Mouse (Mus musculus) midbrain, embryonic 10.5 days (tissue): ENCODE measurements at regions not wholly inside any gene's neighbourhood (a gene's known extent, or its start where the extent isn't known, plus 50 kb on each side); places are given as distances from the start of the nearest gene placed in this dataset.

Source experiments
- DNase-seq: peaks from one replicate; pipeline ENCODE4 v3.0.0-alpha.2; 2017; ENCODE audit warnings: low spot score
- H3K27ac ChIP-seq: fragments of 300-500 bp; sonication (generic); replicated peaks from 2 replicates; pipeline ENCODE4 v1.5.1; 2016; ENCODE audit warnings: mild to moderate bottlenecking
- H3K27me3 ChIP-seq: fragments of 300-500 bp; sonication (generic); 2 replicates; pipeline ENCODE4 v1.6.1; 2016; ENCODE audit warnings: low read depth, mild to moderate bottlenecking; ENCODE audit not compliant: poor library complexity, severe bottlenecking
- H3K36me3 ChIP-seq: fragments of 300-500 bp; sonication (generic); 2 replicates; pipeline ENCODE4 v1.6.1; 2016; ENCODE audit warnings: mild to moderate bottlenecking, moderate library complexity
- H3K4me1 ChIP-seq: fragments of 300-500 bp; sonication (generic); 2 replicates; pipeline ENCODE4 v1.6.1; 2016
- H3K4me3 ChIP-seq: fragments of 300-500 bp; sonication (generic); 2 replicates; pipeline ENCODE4 v1.5.1; 2016; ENCODE audit warnings: mild to moderate bottlenecking, moderate library complexity
- H3K9me3 ChIP-seq: fragments of 300-500 bp; sonication (generic); replicated peaks from 2 replicates; pipeline ENCODE4 v1.6.1; 2016; ENCODE audit warnings: mild to moderate bottlenecking
- WGBS: fragments of 180-500 bp; shearing (Covaris S2); methylation state at CpG from one replicate; pipeline ENCODE4 v1.1.7; 2016; 5-methylcytosine and 5-hydroxymethylcytosine counted together

DNA sequence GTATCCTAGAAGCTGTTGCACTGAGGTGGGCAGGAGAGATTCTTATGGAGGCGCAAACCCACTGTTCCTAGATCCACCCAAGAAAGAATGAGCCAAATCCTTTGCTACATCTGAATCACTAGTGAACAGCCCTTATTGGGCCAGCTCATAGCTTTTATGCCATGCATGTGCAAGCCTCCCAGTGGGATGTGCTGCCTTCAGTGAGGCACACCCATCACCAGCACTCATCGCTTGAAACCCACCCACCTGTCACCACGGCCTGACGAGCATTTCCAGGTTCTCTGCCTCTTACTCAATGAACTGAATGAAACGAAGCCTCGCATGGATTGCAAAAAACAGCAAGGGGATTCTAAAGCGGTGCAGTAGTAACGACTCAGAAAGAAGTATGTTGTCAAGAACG is 98.3 kb upstream of the Zmiz1 start:
- 93% methylated on average over 9 of the region's 9 CpGs for WGBS
- Histone ChIP-seq H3K27ac (no peak overlapping the region), H3K9me3 (no peaks in the 10 kb centered on the region), H3K4me3 (no peak overlapping the region), H3K27me3 (no peaks in the 10 kb centered on the region), H3K36me3 (no peaks in the 10 kb centered on the region), H3K4me1 (peaks cover 6% of the 10 kb centered on the region)
- DNase-seq = no peak

GRCm38 (mm10) chr14:25361129-25361528 is 97.9 kb upstream of the Zmiz1 start:
- Histone ChIP-seq H3K9me3 (no peaks in the 10 kb centered on the region), H3K4me1 (peaks cover 6% of the 10 kb centered on the region), H3K4me3 (no peak overlapping the region), H3K27ac (no peak overlapping the region), H3K27me3 (no peaks in the 10 kb centered on the region), H3K36me3 (no peaks in the 10 kb centered on the region)
- no peak for DNase-seq
- 95% methylated on average over 3 of the region's 3 CpGs for WGBS

GRCm38 (mm10) chr14:25362771-25363170 is 96.2 kb upstream of the Zmiz1 start:
- H3K4me1 ChIP-seq = peaks cover 6% of the 10 kb centered on the region
- no peaks in the 10 kb centered on the region for H3K36me3 ChIP-seq
- no peaks in the 10 kb centered on the region for H3K9me3 ChIP-seq
- 23% methylated on average over 1 of the region's 1 CpGs for WGBS
- no peak for DNase-seq
- peak overlapping the region; percentile 13 for H3K27ac ChIP-seq
- H3K4me3 ChIP-seq = no peak overlapping the region
- H3K27me3 ChIP-seq = no peaks in the 10 kb centered on the region

DNA sequence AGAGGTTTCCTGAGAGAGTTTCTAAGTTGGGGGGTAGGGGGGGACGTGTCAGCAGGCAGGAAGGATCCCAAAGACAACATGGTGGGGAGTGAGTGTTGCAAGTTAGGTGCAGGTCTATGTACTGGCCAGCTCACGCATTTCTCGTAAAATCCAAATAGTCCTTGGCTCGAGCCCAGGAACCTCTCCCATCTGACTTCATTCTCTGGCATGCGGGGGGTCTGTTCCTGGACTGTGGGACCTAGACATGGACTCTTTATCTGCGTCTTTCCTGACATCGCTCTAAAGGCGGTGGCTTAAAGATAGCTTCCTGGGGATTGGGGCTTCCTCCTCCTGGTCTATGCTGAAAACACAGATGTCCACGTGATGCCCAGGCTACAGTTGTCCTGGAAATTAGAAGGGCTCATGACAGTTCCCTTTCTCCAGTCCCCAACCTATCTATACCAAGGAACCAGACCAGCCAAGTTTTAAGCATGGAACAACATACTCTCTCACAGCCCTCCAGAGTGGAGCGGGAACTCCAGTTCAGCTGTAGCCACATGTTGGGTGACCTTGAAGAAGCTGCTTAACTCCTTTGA is 93.7 kb upstream of the Zmiz1 start:
- Histone ChIP-seq H3K27ac (no peak overlapping the region), H3K27me3 (no peaks in the 10 kb centered on the region), H3K4me3 (no peak overlapping the region), H3K4me1 (peaks cover 7% of the 10 kb centered on the region), H3K9me3 (no peaks in the 10 kb centered on the region; the same call in 1 of the 2 replicates), H3K36me3 (peaks cover 4% of the 10 kb centered on the region; the same call in 1 of the 2 replicates)
- DNase-seq = no peak
- 87% methylated on average over 10 of the region's 10 CpGs for WGBS

DNA sequence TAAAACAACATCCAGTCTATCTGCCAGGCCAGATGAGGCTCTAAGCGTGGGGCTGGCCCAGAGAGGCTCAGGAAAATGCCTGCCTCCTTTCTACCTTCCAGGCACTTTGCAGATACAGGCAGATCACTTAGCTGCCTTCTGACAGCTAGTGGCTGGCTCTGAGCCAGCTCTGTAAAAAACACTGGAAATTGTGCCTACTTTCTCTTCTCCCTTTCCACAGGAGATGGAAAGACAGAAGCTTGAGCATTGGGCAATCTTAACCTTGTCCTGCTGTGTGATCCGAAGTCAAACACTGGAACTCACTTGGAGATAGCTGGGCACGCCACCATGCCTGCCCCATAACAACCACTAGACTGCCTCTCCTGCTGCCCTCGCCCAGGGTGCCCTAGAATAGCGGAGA is 93.0 kb upstream of the Zmiz1 start:
- peaks cover 4% of the 10 kb centered on the region; the same call in 1 of the 2 replicates for H3K36me3 ChIP-seq
- H3K9me3 ChIP-seq = no peaks in the 10 kb centered on the region; the same call in 1 of the 2 replicates
- H3K4me3 ChIP-seq = no peak overlapping the region
- DNase-seq = no peak
- H3K27me3 ChIP-seq = no peaks in the 10 kb centered on the region
- H3K27ac ChIP-seq = no peak overlapping the region; the same call in 1 of the 2 replicates
- WGBS = 88% methylated on average over 5 of the region's 5 CpGs
- H3K4me1 ChIP-seq = peaks cover 11% of the 10 kb centered on the region

DNA sequence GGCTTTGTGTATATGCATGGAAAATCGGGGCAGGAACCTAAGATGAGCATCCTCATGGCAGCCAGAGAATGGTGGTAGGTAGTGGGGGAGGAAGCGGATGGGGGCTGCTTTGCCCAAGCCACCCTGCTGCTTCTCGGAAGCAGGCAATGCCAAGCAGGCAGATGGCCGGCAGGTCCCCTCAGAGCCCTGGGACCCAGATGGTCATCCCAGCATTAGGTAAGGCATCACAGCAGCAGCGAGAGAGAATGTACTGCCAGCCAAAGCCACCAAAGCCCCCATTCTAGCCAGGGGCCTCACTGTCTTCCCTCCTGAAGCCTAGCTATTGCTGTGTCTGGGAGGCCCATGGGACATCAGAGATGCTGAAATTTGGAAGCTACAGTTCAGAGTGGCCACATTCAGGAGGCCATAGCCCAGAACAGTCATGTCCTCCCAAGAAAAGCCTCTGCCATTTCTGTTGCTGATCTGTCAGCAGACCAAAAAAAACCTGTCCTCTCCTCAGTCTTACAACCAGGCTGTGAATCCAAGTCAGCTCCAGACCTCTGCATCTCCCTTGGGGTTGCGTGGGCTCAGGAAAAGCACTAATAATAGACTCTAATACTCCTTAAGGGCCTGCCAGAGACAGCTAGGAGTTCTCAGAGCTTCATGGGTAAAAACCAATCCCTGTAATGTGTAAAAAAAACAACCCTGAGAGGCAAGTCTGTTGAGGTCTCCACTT is 88.5 kb upstream of the Zmiz1 start:
- no peaks in the 10 kb centered on the region for H3K27me3 ChIP-seq
- peak overlapping the region; percentile 77; the same call in 1 of the 2 replicates for H3K27ac ChIP-seq
- peaks cover 4% of the 10 kb centered on the region; the same call in 1 of the 2 replicates for H3K36me3 ChIP-seq
- WGBS = 85% methylated on average over 6 of the region's 6 CpGs
- no peak for DNase-seq
- H3K9me3 ChIP-seq = no peaks in the 10 kb centered on the region; the same call in 1 of the 2 replicates
- peaks cover 27% of the 10 kb centered on the region for H3K4me1 ChIP-seq
- H3K4me3 ChIP-seq = no peak overlapping the region

DNA sequence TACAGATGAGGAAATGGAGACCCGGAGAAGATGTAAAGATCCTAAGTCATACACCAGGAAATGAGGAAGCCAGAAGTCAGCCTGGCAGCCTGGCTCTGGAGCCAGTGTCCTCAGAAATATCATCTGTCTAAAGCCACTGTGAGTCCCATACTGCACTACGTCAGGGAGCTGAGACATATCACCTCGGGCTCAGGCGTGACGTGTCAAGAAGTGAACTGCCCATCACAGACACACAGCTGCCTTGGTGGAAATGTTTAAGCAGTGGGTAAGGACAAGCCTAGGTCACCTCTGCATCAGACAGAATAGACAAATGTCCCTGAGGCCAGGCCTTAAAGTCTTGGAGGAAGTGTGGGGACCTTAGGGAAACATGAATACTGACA is 88.0 kb upstream of the Zmiz1 start:
- Histone ChIP-seq H3K27ac (peak overlapping the region; percentile 77), H3K4me3 (no peak overlapping the region), H3K9me3 (no peaks in the 10 kb centered on the region; the same call in 1 of the 2 replicates), H3K4me1 (peaks cover 27% of the 10 kb centered on the region), H3K36me3 (peaks cover 4% of the 10 kb centered on the region; the same call in 1 of the 2 replicates), H3K27me3 (no peaks in the 10 kb centered on the region)
- WGBS = 87% methylated on average over 5 of the region's 5 CpGs
- DNase-seq = no peak

DNA sequence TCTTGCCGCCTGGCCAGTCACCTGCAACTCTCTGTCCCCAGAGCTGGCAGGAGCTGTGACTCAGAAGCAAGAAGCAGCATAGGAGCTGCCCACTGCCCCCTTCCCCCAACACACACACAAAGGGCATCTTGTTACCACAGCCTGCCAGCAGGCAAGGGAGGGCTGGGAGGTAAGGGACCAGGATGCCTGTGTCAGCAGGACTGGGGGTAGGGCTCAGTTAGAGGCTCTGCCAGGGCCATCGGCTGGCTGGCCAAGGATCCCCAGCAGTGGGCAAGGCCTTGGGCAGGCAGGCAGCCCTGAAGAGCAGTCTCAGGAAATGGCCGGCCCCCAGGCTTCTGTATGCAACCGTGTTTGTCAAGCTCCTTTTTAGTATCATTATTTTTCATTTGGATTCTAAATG is 87.3 kb upstream of the Zmiz1 start:
- whole genome bisulfite sequencing = 73% methylated on average over 4 of the region's 4 CpGs
- DNase-seq = no peak

GRCm38 (mm10) chr14:25372581-25372980 is 86.4 kb upstream of the Zmiz1 start:
- Histone ChIP-seq H3K4me3 (no peak overlapping the region), H3K9me3 (no peaks in the 10 kb centered on the region; the same call in 1 of the 2 replicates), H3K27ac (peak overlapping the region; percentile 38; the same call in 1 of the 2 replicates), H3K4me1 (peaks cover 39% of the 10 kb centered on the region), H3K36me3 (peaks cover 4% of the 10 kb centered on the region; the same call in 1 of the 2 replicates), H3K27me3 (no peaks in the 10 kb centered on the region)
- no peak for DNase-seq
- WGBS = 58% methylated on average over 4 of the region's 4 CpGs

More for the DNA sequence above, 87.3 kb upstream of the Zmiz1 start:
- Histone ChIP-seq H3K4me1 (peaks cover 30% of the 10 kb centered on the region), H3K36me3 (peaks cover 4% of the 10 kb centered on the region; the same call in 1 of the 2 replicates), H3K4me3 (no peak overlapping the region), H3K27me3 (no peaks in the 10 kb centered on the region), H3K27ac (peak overlapping the region; percentile 77), H3K9me3 (no peaks in the 10 kb centered on the region; the same call in 1 of the 2 replicates)

DNA sequence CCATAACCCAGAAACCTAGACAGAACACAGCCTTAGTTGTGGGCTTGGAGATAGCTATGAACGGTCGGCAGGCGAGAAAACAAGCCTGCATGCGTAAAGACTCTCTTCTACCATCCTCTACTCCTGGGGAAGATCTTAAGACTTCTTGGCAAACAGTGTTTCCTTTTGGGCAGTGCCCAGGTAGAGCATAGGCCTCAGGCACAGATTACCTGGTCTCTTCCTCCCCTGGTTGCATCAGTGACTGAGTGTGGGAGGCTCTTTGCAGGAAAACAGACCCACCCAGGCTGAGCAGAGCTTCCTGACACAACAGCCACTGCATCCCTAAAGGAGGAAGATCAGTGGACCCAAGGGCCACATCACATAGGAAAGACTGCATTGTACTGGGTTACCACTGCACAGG is 85.8 kb upstream of the Zmiz1 start:
- H3K9me3 ChIP-seq = no peaks in the 10 kb centered on the region; the same call in 1 of the 2 replicates
- peaks cover 45% of the 10 kb centered on the region for H3K4me1 ChIP-seq
- 91% methylated on average over 4 of the region's 4 CpGs for whole genome bisulfite sequencing
- H3K27ac ChIP-seq = peak overlapping the region; percentile 38; the same call in 1 of the 2 replicates
- no peak for DNase-seq
- no peak overlapping the region for H3K4me3 ChIP-seq
- H3K27me3 ChIP-seq = no peaks in the 10 kb centered on the region
- H3K36me3 ChIP-seq = peaks cover 4% of the 10 kb centered on the region; the same call in 1 of the 2 replicates

- Histone ChIP-seq H3K4me3 (no peak overlapping the region), H3K27ac (peak overlapping the region; percentile 47; the same call in 1 of the 2 replicates), H3K9me3 (no peaks in the 10 kb centered on the region), H3K4me1 (peaks cover 63% of the 10 kb centered on the region), H3K27me3 (no peaks in the 10 kb centered on the region), H3K36me3 (no peaks in the 10 kb centered on the region)
- no peak for DNase-seq
- 88% methylated on average over 7 of the region's 7 CpGs for WGBS
These were observed 84.0 kb upstream of the Zmiz1 start for GRCm38 (mm10) chr14:25375001-25375400.

- H3K4me1 ChIP-seq = peaks cover 57% of the 10 kb centered on the region
- no peak for DNase-seq
- 33% methylated on average over 2 of the region's 2 CpGs for WGBS
- no peaks in the 10 kb centered on the region for H3K36me3 ChIP-seq
- H3K4me3 ChIP-seq = peak overlapping the region; percentile 57
- no peaks in the 10 kb centered on the region for H3K9me3 ChIP-seq
- no peaks in the 10 kb centered on the region for H3K27me3 ChIP-seq
- H3K27ac ChIP-seq = peak overlapping the region; percentile 100
These were observed 81.9 kb upstream of the Zmiz1 start for GRCm38 (mm10) chr14:25377091-25377490.

DNA sequence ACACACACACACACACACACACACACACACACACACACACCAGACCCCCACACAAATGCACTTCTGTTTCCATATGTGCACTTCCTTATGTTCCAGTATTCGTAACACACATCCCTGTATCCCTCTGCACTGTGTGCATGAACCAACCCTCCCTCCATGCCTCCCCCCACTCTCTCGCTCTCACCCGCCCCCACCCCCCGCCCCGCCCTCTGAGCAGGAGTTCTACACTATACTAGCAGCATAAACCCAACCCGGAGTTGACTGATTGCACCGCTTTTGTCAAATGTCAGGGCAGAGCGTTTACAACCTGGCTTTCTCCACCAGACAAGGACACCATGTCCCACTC is 81.5 kb upstream of the Zmiz1 start:
- WGBS = 5% methylated on average over 8 of the region's 8 CpGs
- H3K27me3 ChIP-seq = no peaks in the 10 kb centered on the region
- peak overlapping the region; percentile 57 for H3K4me3 ChIP-seq
- H3K36me3 ChIP-seq = no peaks in the 10 kb centered on the region
- H3K27ac ChIP-seq = peak overlapping the region; percentile 100
- DNase-seq = no peak
- peaks cover 55% of the 10 kb centered on the region for H3K4me1 ChIP-seq
- H3K9me3 ChIP-seq = no peaks in the 10 kb centered on the region
